Mouse (Mus musculus): ENCODE measurements around the gene Ttc13. TPM values are rescaled to one million over a fixed set of nuclear protein-coding genes. Genes with fewer than 3 reads are reported as not detected.

Gene Ttc13
- polyA plus RNA-seq, 1 experiment from 2014 or later, result 27.5 TPM

GRCm38 (mm10) chr8:124720938-124721861 is 583 bp downstream of the Ttc13 start:
- 2% methylated on average over 31 of the region's 31 CpGs for WGBS
- H3K9ac ChIP-seq (ENCODE audit: low read length), result peak overlapping the region; percentile 94
- peak; percentile 30 for ATAC-seq (replicated peaks; ENCODE audit: extremely low read depth, insufficient read depth, low FRiP score)
- peak overlapping the region; percentile 93 for H3K4me3 ChIP-seq (ENCODE audit: low read length)
- no peaks in the 10 kb centered on the region for H3K27me3 ChIP-seq (ENCODE audit: control insufficient read depth, insufficient read depth, low read length)
- peak overlapping the region; percentile 50 for H3K27ac ChIP-seq (ENCODE audit: low read length)
- H3K4me2 ChIP-seq (ENCODE audit: low read depth, low read length), result peak overlapping the region; percentile 94
- H3K4me1 ChIP-seq (ENCODE audit: control insufficient read depth, insufficient read depth, low read length), result peaks cover 21% of the 10 kb centered on the region
- H3K36me3 ChIP-seq (ENCODE audit: control insufficient read depth, insufficient read depth), result peaks cover 4% of the 10 kb centered on the region; the same call in 1 of the 2 replicates
- no peaks in the 10 kb centered on the region for H3K9me3 ChIP-seq (replicated peaks; ENCODE audit: control insufficient read depth, low read length)

GRCm38 (mm10) chr8:124720133-124720532 is 1.6 kb downstream of the Ttc13 start:
- 79% methylated on average over 7 of the region's 7 CpGs for WGBS
- no peak overlapping the region for H3K27ac ChIP-seq (ENCODE audit: low read length)
- no peak overlapping the region for H3K9ac ChIP-seq (ENCODE audit: low read length)
- no peaks in the 10 kb centered on the region for H3K36me3 ChIP-seq (ENCODE audit: control insufficient read depth, insufficient read depth)
- H3K27me3 ChIP-seq (ENCODE audit: control insufficient read depth, insufficient read depth, low read length), result no peaks in the 10 kb centered on the region
- no peak overlapping the region for H3K4me3 ChIP-seq (ENCODE audit: low read length)
- no peak overlapping the region; the same call in 1 of the 2 replicates for H3K4me2 ChIP-seq (ENCODE audit: low read depth, low read length)
- H3K4me1 ChIP-seq (ENCODE audit: control insufficient read depth, insufficient read depth, low read length), result peaks cover 21% of the 10 kb centered on the region
- H3K9me3 ChIP-seq (replicated peaks; ENCODE audit: control insufficient read depth, low read length), result no peaks in the 10 kb centered on the region
- ATAC-seq (replicated peaks; ENCODE audit: extremely low read depth, insufficient read depth, low FRiP score), result no peak

- no peak for ATAC-seq (replicated peaks; ENCODE audit: extremely low read depth, insufficient read depth, low FRiP score)
- no peak overlapping the region for H3K4me3 ChIP-seq (ENCODE audit: low read length)
- H3K9ac ChIP-seq (ENCODE audit: low read length), result no peak overlapping the region
- peaks cover 13% of the 10 kb centered on the region for H3K36me3 ChIP-seq (ENCODE audit: control insufficient read depth, insufficient read depth)
- H3K4me2 ChIP-seq (ENCODE audit: low read depth, low read length), result no peak overlapping the region
- no peak overlapping the region for H3K27ac ChIP-seq (ENCODE audit: low read length)
- WGBS, result 80% methylated on average over 8 of the region's 8 CpGs
- peaks cover 5% of the 10 kb centered on the region for H3K4me1 ChIP-seq (ENCODE audit: control insufficient read depth, insufficient read depth, low read length)
- no peaks in the 10 kb centered on the region for H3K9me3 ChIP-seq (replicated peaks; ENCODE audit: control insufficient read depth, low read length)
- no peaks in the 10 kb centered on the region for H3K27me3 ChIP-seq (ENCODE audit: control insufficient read depth, insufficient read depth, low read length)
Observed at GRCm38 (mm10) chr8:124715736-124716135, 6.0 kb downstream of the Ttc13 start.

GRCm38 (mm10) chr8:124713207-124713606 is 8.6 kb downstream of the Ttc13 start:
- H3K36me3 ChIP-seq (ENCODE audit: control insufficient read depth, insufficient read depth), result peaks cover 17% of the 10 kb centered on the region
- no peaks in the 10 kb centered on the region for H3K27me3 ChIP-seq (ENCODE audit: control insufficient read depth, insufficient read depth, low read length)
- no peak overlapping the region for H3K4me2 ChIP-seq (ENCODE audit: low read depth, low read length)
- no peak overlapping the region for H3K9ac ChIP-seq (ENCODE audit: low read length)
- WGBS, result 87% methylated on average over 6 of the region's 6 CpGs
- no peaks in the 10 kb centered on the region for H3K9me3 ChIP-seq (replicated peaks; ENCODE audit: control insufficient read depth, low read length)
- no peak overlapping the region for H3K27ac ChIP-seq (ENCODE audit: low read length)
- H3K4me3 ChIP-seq (ENCODE audit: low read length), result no peak overlapping the region
- ATAC-seq (replicated peaks; ENCODE audit: extremely low read depth, insufficient read depth, low FRiP score), result no peak
- no peaks in the 10 kb centered on the region for H3K4me1 ChIP-seq (ENCODE audit: control insufficient read depth, insufficient read depth, low read length)

- H3K4me1 ChIP-seq (ENCODE audit: control insufficient read depth, insufficient read depth, low read length), result no peaks in the 10 kb centered on the region
- no peak for ATAC-seq (replicated peaks; ENCODE audit: extremely low read depth, insufficient read depth, low FRiP score)
Observed at GRCm38 (mm10) chr8:124705823-124706222, 16.0 kb downstream of the Ttc13 start.

GRCm38 (mm10) chr8:124704376-124704775 is 17.4 kb downstream of the Ttc13 start:
- Histone ChIP-seq H3K36me3 (ENCODE audit: control insufficient read depth, insufficient read depth) (peaks cover 3% of the 10 kb centered on the region; the same call in 1 of the 2 replicates), H3K27me3 (ENCODE audit: control insufficient read depth, insufficient read depth, low read length) (no peaks in the 10 kb centered on the region), H3K4me2 (ENCODE audit: low read depth, low read length) (no peak overlapping the region), H3K27ac (ENCODE audit: low read length) (no peak overlapping the region), H3K4me3 (ENCODE audit: low read length) (no peak overlapping the region), H3K9ac (ENCODE audit: low read length) (no peak overlapping the region), H3K9me3 (replicated peaks; ENCODE audit: control insufficient read depth, low read length) (no peaks in the 10 kb centered on the region), H3K4me1 (ENCODE audit: control insufficient read depth, insufficient read depth, low read length) (no peaks in the 10 kb centered on the region)
- ATAC-seq (replicated peaks; ENCODE audit: extremely low read depth, insufficient read depth, low FRiP score), result no peak
- 82% methylated on average over 4 of the region's 4 CpGs for WGBS

More at GRCm38 (mm10) chr8:124705823-124706222, 16.0 kb downstream of the Ttc13 start:
- Histone ChIP-seq H3K9me3 (replicated peaks; ENCODE audit: control insufficient read depth, low read length) (no peaks in the 10 kb centered on the region), H3K4me2 (ENCODE audit: low read depth, low read length) (no peak overlapping the region), H3K4me3 (ENCODE audit: low read length) (no peak overlapping the region), H3K36me3 (ENCODE audit: control insufficient read depth, insufficient read depth) (peaks cover 5% of the 10 kb centered on the region; the same call in 1 of the 2 replicates), H3K9ac (ENCODE audit: low read length) (no peak overlapping the region), H3K27me3 (ENCODE audit: control insufficient read depth, insufficient read depth, low read length) (no peaks in the 10 kb centered on the region), H3K27ac (ENCODE audit: low read length) (no peak overlapping the region)
- 95% methylated on average over 8 of the region's 8 CpGs for WGBS

- Histone ChIP-seq H3K9ac (ENCODE audit: low read length) (no peak overlapping the region), H3K9me3 (replicated peaks; ENCODE audit: control insufficient read depth, low read length) (no peaks in the 10 kb centered on the region), H3K4me2 (ENCODE audit: low read depth, low read length) (no peak overlapping the region), H3K27me3 (ENCODE audit: control insufficient read depth, insufficient read depth, low read length) (no peaks in the 10 kb centered on the region), H3K4me1 (ENCODE audit: control insufficient read depth, insufficient read depth, low read length) (no peaks in the 10 kb centered on the region), H3K36me3 (ENCODE audit: control insufficient read depth, insufficient read depth) (peaks cover 8% of the 10 kb centered on the region), H3K4me3 (ENCODE audit: low read length) (no peak overlapping the region), H3K27ac (ENCODE audit: low read length) (no peak overlapping the region)
- 56% methylated on average over 4 of the region's 4 CpGs for WGBS
- ATAC-seq (replicated peaks; ENCODE audit: extremely low read depth, insufficient read depth, low FRiP score), result no peak
Observed at GRCm38 (mm10) chr8:124703526-124703925, 18.3 kb downstream of the Ttc13 start.

GRCm38 (mm10) chr8:124702183-124702582 is 19.6 kb downstream of the Ttc13 start:
- Histone ChIP-seq H3K9me3 (replicated peaks; ENCODE audit: control insufficient read depth, low read length) (no peaks in the 10 kb centered on the region), H3K4me2 (ENCODE audit: low read depth, low read length) (no peak overlapping the region), H3K9ac (ENCODE audit: low read length) (no peak overlapping the region), H3K4me1 (ENCODE audit: control insufficient read depth, insufficient read depth, low read length) (no peaks in the 10 kb centered on the region), H3K36me3 (ENCODE audit: control insufficient read depth, insufficient read depth) (peaks cover 11% of the 10 kb centered on the region), H3K27ac (ENCODE audit: low read length) (no peak overlapping the region), H3K27me3 (ENCODE audit: control insufficient read depth, insufficient read depth, low read length) (no peaks in the 10 kb centered on the region), H3K4me3 (ENCODE audit: low read length) (no peak overlapping the region)
- ATAC-seq (replicated peaks; ENCODE audit: extremely low read depth, insufficient read depth, low FRiP score), result no peak
- WGBS, result 78% methylated on average over 3 of the region's 3 CpGs

GRCm38 (mm10) chr8:124701023-124701422 is 20.8 kb downstream of the Ttc13 start:
- Histone ChIP-seq H3K9ac (ENCODE audit: low read length) (no peak overlapping the region), H3K27ac (ENCODE audit: low read length) (no peak overlapping the region), H3K4me1 (ENCODE audit: control insufficient read depth, insufficient read depth, low read length) (no peaks in the 10 kb centered on the region), H3K27me3 (ENCODE audit: control insufficient read depth, insufficient read depth, low read length) (no peaks in the 10 kb centered on the region), H3K9me3 (replicated peaks; ENCODE audit: control insufficient read depth, low read length) (no peaks in the 10 kb centered on the region), H3K36me3 (ENCODE audit: control insufficient read depth, insufficient read depth) (peaks cover 11% of the 10 kb centered on the region), H3K4me2 (ENCODE audit: low read depth, low read length) (no peak overlapping the region), H3K4me3 (ENCODE audit: low read length) (no peak overlapping the region)
- ATAC-seq (replicated peaks; ENCODE audit: extremely low read depth, insufficient read depth, low FRiP score), result 0 out of 2 replicates have a peak, but pooled peaks have one; percentile 64
- 75% methylated on average over 9 of the region's 9 CpGs for WGBS

All from heart, embryonic 16.5 days (tissue).